Mouse (Mus musculus): ENCODE measurements around the gene Celf3. TPM values are rescaled to one million over a fixed set of nuclear protein-coding genes. Genes with fewer than 3 reads are reported as not detected.
A peak's percentile ranks its signal among the peaks of the same experiment; 100 is the strongest.

Celf3 gene
- total RNA-seq, 2 experiments from 2014 or later = not detected

- no peak for ATAC-seq (replicated peaks; ENCODE audit: poor library complexity, severe bottlenecking)
Measured at GRCm38 (mm10) chr3:94478591-94479169, 585 bp downstream of the Celf3 start.

GRCm38 (mm10) chr3:94479564-94479963 is 1.5 kb downstream of the Celf3 start:
- peak; percentile 26 for ATAC-seq (replicated peaks; ENCODE audit: poor library complexity, severe bottlenecking)

- ATAC-seq (replicated peaks; ENCODE audit: poor library complexity, severe bottlenecking) = no peak
Measured at GRCm38 (mm10) chr3:94480291-94480884, 2.3 kb downstream of the Celf3 start, which contains the start of gene Riiad1. TSS of gene Riiad1 (minus strand) at chr3:94480341.

- no peak for ATAC-seq (replicated peaks; ENCODE audit: poor library complexity, severe bottlenecking)
Measured at GRCm38 (mm10) chr3:94481429-94481828, 3.3 kb downstream of the Celf3 start.

- ATAC-seq (replicated peaks; ENCODE audit: poor library complexity, severe bottlenecking) = peak; percentile 80
Measured at GRCm38 (mm10) chr3:94482764-94483385, 4.8 kb downstream of the Celf3 start.

GRCm38 (mm10) chr3:94483790-94484439 is 5.8 kb downstream of the Celf3 start:
- ATAC-seq (replicated peaks; ENCODE audit: poor library complexity, severe bottlenecking) = no peak

GRCm38 (mm10) chr3:94485922-94486321 is 7.8 kb downstream of the Celf3 start:
- no peak for ATAC-seq (replicated peaks; ENCODE audit: poor library complexity, severe bottlenecking)

GRCm38 (mm10) chr3:94487581-94487980 is 9.5 kb downstream of the Celf3 start:
- no peak for ATAC-seq (replicated peaks; ENCODE audit: poor library complexity, severe bottlenecking)

GRCm38 (mm10) chr3:94497162-94497561 is 19.1 kb downstream of the Celf3 start:
- ATAC-seq (replicated peaks; ENCODE audit: poor library complexity, severe bottlenecking) = no peak

GRCm38 (mm10) chr3:94502243-94502642 is 24.1 kb downstream of the Celf3 start:
- ATAC-seq (replicated peaks; ENCODE audit: poor library complexity, severe bottlenecking) = peak; percentile 91

GRCm38 (mm10) chr3:94506664-94507063 is 28.6 kb downstream of the Celf3 start:
- no peak; the same call in 1 of the 2 replicates for ATAC-seq (replicated peaks; ENCODE audit: poor library complexity, severe bottlenecking)

- ATAC-seq (replicated peaks; ENCODE audit: poor library complexity, severe bottlenecking) = no peak
Measured at GRCm38 (mm10) chr3:94526731-94527130, 48.6 kb downstream of the Celf3 start.

- no peak for ATAC-seq (replicated peaks; ENCODE audit: poor library complexity, severe bottlenecking)
Measured at GRCm38 (mm10) chr3:94533968-94534367, 55.9 kb downstream of the Celf3 start.

- ATAC-seq (replicated peaks; ENCODE audit: poor library complexity, severe bottlenecking) = no peak
Measured at GRCm38 (mm10) chr3:94537187-94537586, 59.1 kb downstream of the Celf3 start.

Other genes with a start within 250 kb of the Celf3 start
- not detected in 2 replicates for gene Gm4778, start 214.3 kb upstream of the Celf3 start, total RNA-seq (2014; fragmentation: Nextera tagmentation)
- gene Gm4778, start 214.3 kb upstream of the Celf3 start, total RNA-seq (2017) = not detected in 2 replicates
- 1.8 and 7.4 TPM in 2 replicates for gene Them4, start 168.2 kb upstream of the Celf3 start, total RNA-seq (2014; fragmentation: Nextera tagmentation)
- gene Them4, start 168.2 kb upstream of the Celf3 start, total RNA-seq (2017) = 4.5 and 5.5 TPM in 2 replicates
- not detected in 2 replicates for gene Them5, start 136.2 kb upstream of the Celf3 start, total RNA-seq (2014; fragmentation: Nextera tagmentation)
- not detected in 2 replicates for gene Them5, start 136.2 kb upstream of the Celf3 start, total RNA-seq (2017)
- gene C2cd4d, start 115.9 kb upstream of the Celf3 start, total RNA-seq (2014; fragmentation: Nextera tagmentation) = not detected in 2 replicates
- not detected in 2 replicates for gene C2cd4d, start 115.9 kb upstream of the Celf3 start, total RNA-seq (2017)
- gene Rorc, start 105.5 kb upstream of the Celf3 start, total RNA-seq (2014; fragmentation: Nextera tagmentation) = not detected in 2 replicates
- gene Rorc, start 105.5 kb upstream of the Celf3 start, total RNA-seq (2017) = 0.13 TPM in 1 of 2 replicates, not detected in the other
- not detected in 2 replicates for gene Lingo4, start 79.8 kb upstream of the Celf3 start, total RNA-seq (2014; fragmentation: Nextera tagmentation)
- not detected in 2 replicates for gene Lingo4, start 79.8 kb upstream of the Celf3 start, total RNA-seq (2017)
- 4.5 TPM in 2 replicates for gene Tdrkh, start 65.0 kb upstream of the Celf3 start, total RNA-seq (2014; fragmentation: Nextera tagmentation)
- gene Tdrkh, start 65.0 kb upstream of the Celf3 start, total RNA-seq (2017) = 5.7 and 6.1 TPM in 2 replicates
- gene Mrpl9, start 35.0 kb upstream of the Celf3 start, total RNA-seq (2014; fragmentation: Nextera tagmentation) = 32.5 and 49.1 TPM in 2 replicates
- gene Mrpl9, start 35.0 kb upstream of the Celf3 start, total RNA-seq (2017) = 56.3 and 60.6 TPM in 2 replicates
- not detected in 2 replicates for gene Oaz3, start 34.4 kb upstream of the Celf3 start, total RNA-seq (2014; fragmentation: Nextera tagmentation)
- 6.9 TPM in 1 of 2 replicates, not detected in the other for gene Oaz3, start 34.4 kb upstream of the Celf3 start, total RNA-seq (2017)
- gene Riiad1, start 2.0 kb downstream of the Celf3 start, total RNA-seq (2014; fragmentation: Nextera tagmentation) = not detected in 2 replicates
- gene Riiad1, start 2.0 kb downstream of the Celf3 start, total RNA-seq (2017) = not detected in 2 replicates
- gene Snx27, start 104.4 kb downstream of the Celf3 start, total RNA-seq (2014; fragmentation: Nextera tagmentation) = 15.6 and 24.0 TPM in 2 replicates
- gene Snx27, start 104.4 kb downstream of the Celf3 start, total RNA-seq (2017) = 21.8 and 29.7 TPM in 2 replicates
- gene Gm10972, start 164.8 kb downstream of the Celf3 start, total RNA-seq (2014; fragmentation: Nextera tagmentation) = not detected in 2 replicates
- not detected in 2 replicates for gene Gm10972, start 164.8 kb downstream of the Celf3 start, total RNA-seq (2017)
- 3.0 and 3.2 TPM in 2 replicates for gene Tuft1, start 180.6 kb downstream of the Celf3 start, total RNA-seq (2014; fragmentation: Nextera tagmentation)
- 8.9 and 15.4 TPM in 2 replicates for gene Tuft1, start 180.6 kb downstream of the Celf3 start, total RNA-seq (2017)
- gene Selenbp2, start 215.3 kb downstream of the Celf3 start, total RNA-seq (2014; fragmentation: Nextera tagmentation) = not detected in 2 replicates
- gene Selenbp2, start 215.3 kb downstream of the Celf3 start, total RNA-seq (2017) = 0.13 TPM in 1 of 2 replicates, not detected in the other

Data from granulocyte monocyte progenitor cell, adult 5-6 weeks (primary cell).